Mouse (Mus musculus): ENCODE data around the gene AL731706.2.

- peak; percentile 40; the same call in 1 of the 2 replicates for TF ChIP-seq CTCF (IDR thresholded peaks at IDR 0.05; ENCODE audit: low read depth)
- no peak for TF ChIP-seq EP300 (optimal IDR thresholded peaks at IDR 0.05)
Measured at GRCm38 (mm10) chr2:136891951-136892371, 6.5 kb upstream of the AL731706.2 start.
